Mouse (Mus musculus) cerebellum, postnatal 4 days (tissue): ENCODE data around the gene Eif4g3.

Source experiments
- DNase-seq, 2 experiments: peaks; one replicate each; pipeline ENCODE4 v3.0.0; 2022; ENCODE audit warnings: low spot score in 2 of 2, mixed read lengths in 1 of 2

Gene Eif4g3

DNA sequence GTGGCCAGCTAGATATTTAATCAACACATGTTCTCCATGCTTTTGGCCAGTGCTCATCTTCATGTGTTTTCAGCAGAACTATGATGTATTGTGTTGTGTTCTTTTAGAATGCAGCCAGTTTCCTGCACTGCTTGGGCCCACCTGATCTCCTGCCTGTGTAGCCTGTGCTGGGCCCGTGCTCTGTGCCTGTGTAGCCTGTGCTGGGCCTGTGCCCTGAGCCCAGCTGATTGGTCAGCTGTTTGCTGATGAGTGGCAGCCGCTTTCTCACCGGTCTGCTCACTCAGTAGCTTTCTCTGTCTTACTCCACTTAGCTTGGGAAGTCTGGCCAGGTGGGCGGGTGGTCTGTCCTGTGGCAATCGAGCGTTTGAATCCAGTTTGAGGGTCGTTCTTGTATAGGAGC lies 107.6 kb downstream of the Eif4g3 start:
- no peak for DNase-seq

DNA sequence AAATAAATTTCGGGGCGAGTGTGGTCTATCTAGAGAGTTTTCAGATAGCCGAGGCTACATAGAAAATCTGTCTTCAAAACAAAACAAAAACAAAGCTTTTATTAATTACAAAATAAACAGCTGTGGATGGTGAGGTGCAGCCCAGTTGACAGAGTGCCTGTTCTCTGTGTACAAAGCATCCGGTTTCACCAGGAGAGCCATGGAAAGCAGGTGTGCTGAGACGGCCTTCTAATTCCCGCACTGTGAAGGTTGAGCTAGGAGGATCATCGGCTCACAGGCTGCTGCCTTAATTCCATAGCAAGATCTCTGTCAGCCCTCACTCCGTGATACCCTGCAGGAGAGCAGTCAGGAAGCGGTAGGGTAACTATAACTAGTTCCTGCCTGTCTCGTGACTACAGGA lies 109.0 kb downstream of the Eif4g3 start:
- no peak for DNase-seq

DNA sequence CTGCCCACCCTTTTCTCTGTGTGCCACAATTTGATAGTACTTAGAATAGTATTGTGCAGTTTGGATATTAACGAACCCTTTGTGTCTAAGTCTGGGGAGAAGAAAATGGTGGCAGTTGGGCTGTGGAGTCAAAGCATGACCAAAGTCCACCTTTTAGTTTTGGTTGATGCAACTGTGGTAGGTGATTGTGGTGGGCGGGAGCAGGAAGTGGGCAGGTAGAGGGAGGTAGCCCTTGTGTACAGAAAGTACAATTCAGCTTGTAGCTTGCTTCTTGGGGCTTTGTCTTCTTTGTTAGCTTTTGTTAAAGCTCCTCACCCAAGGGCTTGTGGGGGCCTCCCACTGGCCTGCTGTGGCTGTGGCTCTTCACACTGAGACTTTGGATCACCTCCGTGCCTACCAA lies 109.6 kb downstream of the Eif4g3 start:
- no peak for DNase-seq

DNA sequence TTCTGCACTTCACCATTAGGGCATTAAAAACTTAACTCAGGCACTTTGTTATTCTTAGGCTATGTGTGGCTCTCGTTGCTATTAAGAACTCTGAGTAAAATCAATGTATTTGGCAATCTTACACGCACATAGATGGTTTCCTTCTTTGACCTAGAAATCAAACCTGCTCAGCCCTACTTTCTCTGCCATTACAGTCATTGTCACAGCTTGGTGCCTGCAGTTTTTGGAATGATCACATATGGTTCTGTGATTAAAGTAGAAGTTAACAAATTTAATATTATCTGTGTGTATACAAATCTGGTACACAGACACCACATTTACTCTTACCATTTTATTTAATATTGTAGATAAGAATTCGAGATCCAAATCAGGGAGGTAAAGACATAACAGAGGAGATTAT lies 112.1 kb downstream of the Eif4g3 start:
- DNase-seq = no peak

DNA sequence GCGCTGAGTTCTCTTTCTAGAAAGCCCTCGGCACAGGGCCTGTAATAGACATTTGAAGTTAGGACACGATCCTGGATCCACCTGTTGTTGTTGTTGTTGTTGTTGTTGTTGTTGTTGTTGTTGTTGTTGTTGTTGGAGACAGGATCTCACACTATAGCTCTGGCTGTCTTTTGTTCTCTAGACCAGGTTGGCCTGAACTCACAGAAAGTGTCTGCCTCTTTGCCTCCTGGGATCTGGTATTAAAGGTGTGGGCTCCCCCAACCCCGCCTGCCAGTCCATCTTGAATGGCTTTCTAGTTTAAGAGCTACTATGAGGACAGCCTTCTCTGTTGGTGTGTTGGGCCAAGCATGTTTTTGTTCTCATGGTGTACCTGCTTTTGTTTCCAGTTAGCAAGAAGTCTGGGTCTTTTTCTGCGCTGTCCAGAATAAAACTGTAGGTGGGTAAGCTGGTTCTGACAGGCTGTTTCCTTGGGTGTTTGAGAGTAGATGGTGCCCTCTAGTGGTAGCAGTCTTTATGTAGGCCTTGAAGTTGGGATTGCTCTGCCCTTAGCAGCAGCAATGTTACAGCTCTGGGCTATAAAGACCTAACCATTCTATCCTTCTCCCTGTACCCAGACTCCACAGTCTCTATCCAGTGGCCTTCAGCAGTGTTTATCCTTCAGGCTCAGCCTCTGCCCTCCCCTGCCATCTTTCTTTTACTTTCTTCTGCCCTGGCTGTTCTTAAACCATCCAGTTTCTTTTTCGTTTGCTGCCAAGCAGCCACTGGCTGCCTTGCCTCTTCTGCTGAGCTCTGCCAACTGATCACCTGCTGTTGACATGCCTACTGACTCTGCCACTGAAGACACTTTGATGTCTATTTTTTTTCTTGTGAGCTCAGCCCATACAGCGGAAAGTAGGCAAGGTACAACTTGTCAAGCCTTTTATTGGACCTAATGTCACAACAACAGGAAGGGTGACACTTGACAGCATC lies 114.9 kb downstream of the Eif4g3 start:
- peak in 1 of 2 experiments; percentile 55 for DNase-seq

DNA sequence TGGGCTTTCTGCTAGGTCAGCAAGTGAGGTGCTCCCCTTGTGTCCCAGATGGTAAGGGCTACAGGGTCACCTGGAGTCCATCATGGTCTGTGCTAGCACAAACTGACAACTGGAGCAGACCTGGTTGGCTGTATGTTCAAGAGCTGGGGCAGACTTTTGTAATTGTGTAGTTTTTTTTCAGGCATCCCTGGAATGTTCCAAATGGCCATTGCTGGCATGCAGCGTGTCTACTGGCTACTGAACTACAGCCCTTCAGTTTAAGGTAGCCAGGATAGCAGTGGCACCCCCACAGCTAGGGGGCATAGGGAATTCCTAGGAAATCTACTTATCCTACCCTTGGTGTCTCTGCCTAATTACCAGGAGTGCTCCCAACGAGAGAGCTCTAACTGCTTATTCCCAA lies 115.7 kb downstream of the Eif4g3 start:
- no peak for DNase-seq

DNA sequence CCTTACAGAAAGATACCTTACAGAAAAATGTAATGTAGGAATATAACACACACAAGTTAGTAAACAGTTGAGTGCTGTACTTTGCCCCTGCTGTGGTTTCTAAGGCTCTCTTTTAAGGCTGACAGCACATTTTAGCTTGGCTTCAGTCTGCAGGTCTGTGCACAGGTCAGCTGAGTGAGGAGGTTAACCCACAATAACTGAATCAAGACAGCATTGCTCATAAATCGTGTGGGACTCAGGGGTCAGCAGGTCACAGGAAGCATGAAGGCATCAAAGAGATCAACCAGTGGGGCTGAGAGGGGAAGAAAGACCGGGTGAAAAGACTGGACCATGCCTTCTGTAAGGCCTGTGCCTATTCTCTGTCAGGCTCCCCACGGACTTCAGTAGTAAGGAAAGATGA lies 116.5 kb downstream of the Eif4g3 start:
- DNase-seq = no peak

DNA sequence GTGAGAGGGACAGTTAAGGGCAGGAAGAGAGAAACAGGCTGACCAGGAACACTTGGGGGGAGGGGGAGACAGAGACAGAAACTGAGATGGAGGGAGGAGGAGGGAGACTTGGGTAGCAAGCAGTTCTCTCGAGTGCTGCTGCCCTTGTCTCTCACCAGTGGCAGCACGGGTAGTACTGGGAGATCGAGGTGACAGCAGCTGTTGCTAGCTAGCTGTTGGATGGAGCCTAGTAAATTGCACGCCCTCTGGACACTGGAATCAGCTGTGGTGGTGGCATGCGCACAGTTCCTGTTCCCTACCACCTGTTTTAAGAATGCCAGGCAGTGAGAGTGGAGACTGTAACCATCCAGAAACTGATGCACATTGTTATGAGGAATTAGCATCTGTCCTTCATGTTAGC lies 119.0 kb downstream of the Eif4g3 start:
- no peak for DNase-seq

DNA sequence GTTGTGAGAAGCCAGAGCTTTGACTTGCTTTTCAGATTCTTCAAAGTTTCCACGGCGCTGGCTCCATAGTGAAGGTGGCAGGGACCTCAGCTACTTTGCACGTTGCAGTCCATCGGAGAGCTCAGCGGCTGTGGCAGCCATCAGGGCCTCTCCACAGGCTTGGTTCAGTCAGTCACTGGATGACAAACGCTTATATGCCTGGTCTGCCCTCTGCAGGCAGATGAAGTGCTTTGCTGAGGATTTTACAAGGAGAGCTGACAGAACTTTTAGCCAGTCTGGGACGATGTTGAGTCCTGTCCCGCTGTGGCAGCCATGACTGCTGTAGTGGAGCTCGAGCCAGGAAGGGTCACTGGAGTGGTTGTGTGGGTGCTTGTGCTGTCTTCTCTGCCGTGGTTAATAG lies 126.9 kb downstream of the Eif4g3 start:
- peak in 1 of 2 experiments; percentile 28 for DNase-seq

DNA sequence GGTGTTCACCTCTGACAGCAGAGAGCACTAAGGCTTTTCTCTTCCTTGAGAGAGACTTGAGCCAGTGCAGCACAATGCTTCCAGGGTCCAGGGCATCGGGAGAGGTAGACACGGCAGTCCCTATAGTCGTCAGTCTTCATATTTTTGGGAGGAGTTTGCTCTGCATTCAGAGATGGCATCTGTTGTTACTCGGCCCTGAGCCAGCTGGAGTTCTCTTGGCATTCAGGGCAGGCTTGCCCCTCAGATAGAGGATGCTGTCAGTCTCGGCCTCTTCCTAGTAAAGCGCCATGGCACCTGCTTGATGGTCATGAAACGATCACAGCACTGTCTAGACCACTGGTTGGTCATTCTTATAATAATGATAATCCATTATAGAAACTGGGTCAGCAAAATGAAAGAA lies 131.2 kb downstream of the Eif4g3 start:
- DNase-seq = peak in 1 of 2 experiments; percentile 53

DNA sequence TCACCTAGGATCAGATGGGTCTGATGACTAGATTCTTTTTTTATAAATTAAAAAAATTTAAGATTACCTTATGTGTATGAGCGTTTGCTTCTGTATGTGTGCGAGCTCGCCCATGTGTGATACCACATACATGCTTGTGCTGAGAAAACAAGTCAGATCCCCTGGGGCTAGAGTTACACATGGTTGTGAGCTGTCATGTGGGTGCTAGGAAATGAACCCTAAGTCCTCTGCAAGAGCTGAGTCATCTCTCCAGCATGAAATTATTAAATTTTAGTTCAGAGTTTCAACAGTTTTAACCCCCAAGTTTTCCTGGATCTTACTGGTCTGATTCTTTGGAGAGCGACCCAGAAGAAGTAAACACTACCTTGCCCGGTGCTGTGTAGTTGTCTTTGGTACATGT lies 134.5 kb downstream of the Eif4g3 start:
- DNase-seq = no peak

DNA sequence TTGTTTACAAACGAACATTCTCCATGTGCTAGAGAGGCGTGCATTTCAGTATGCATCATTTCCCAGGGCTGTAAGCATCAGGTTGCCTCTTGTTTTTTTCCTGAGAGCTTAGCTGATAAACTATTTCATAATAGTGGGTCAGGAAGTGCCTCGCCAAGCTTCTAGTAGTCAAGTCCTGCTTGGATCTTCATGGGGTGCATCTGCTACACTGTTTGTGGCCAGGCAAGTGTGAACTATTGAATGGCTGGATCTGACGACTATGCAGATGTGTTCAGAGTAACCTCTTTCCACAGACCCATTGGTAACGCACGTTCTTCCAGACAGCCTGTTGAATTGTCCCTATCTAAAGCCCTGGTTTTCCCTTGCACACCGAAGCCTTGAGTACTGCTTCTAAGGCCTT lies 135.0 kb downstream of the Eif4g3 start:
- DNase-seq = no peak

DNA sequence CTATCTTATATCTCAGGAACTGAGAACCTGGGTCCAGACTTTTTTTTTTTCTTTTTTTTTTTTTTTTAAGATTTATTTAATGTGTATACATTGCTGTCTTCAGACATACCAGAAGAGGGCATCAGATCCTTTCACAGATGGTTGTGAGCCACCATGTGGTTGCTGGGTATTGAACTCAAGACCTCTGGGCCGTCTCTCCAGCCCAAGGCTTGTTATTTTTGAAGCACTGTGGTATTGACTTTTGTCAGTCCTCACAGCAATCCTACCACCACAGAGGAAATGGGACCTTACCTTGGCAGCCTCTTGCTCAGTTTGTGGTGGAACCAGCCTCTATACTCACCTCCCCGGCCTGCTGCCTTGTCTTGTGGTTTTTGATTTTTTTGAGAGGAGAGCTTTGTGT lies 137.3 kb downstream of the Eif4g3 start:
- DNase-seq = no peak

DNA sequence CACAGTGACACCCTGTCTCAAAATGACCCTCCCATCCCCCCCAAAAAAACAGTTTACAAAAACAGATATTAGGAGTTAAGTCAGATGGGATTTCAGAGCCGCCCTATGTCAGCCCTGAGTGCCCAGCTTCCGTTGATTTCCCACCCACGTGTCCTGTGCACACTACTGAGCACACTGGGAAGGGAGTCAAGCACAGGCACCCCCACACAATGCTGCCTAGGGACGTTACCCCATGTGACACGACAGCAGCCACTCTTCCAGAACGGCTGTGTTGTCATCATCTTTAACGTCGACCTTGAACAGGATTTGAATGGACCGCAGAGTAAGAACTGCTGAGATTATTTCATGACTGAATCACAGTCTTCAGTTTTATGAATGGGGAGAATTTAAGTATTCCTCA lies 138.4 kb downstream of the Eif4g3 start:
- DNase-seq = no peak

DNA sequence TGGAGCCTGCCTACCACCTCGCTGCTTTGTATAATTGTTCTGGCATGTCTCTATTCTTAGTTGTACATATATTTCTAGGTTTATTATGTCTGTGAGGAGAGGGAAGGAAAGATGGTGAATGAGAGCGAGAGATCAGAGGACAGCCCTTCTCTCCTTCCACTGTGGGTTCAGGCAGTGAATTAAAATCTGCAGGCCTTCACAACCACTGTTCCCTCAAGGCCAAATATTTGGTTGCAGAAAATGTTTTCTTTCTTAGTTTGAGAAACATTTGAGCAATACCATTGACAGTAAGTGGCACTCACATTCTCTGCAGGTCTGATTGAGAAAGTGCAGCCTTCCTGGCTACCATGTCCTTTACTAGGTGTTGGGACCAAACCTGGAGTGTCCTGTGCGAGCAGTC lies 138.9 kb downstream of the Eif4g3 start:
- no peak for DNase-seq

DNA sequence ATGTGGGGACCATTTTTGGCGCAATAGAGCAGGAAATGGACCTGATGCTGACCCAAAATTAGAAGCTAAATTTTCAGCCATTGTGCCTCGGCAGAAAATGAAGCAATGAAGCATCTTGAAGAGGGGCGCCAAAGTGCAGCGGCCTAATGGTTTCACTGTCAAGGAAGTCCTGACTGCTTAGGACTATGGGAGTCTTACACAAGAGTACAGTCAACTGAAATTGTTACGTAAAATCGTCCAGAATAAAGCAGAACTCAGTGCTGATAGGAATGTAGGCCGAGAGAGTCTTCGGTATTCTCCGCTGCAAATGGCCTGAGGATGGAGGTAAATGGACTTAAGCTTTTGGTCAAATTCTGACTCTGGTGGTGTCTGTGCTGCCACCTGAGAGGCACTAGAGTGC lies 140.5 kb downstream of the Eif4g3 start:
- no peak for DNase-seq

DNA sequence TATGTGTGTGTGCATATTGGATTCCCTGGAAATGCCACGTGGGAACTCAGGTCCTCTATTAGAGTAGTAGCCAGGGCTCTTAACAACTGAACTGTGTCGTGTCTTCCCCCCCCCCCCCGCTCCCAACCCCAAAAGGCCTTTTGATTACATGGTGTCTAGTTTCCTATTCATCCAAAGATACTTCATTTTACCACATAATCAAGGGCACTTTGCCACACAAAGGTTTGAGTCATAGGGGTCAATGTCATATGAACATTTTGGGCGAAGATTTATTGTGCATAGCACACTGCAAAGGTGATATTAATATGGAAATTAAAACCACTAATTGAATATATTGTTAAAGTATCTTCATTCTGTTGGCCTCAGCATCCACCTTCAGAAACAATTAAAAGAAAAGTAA lies 144.5 kb downstream of the Eif4g3 start:
- DNase-seq = no peak

DNA sequence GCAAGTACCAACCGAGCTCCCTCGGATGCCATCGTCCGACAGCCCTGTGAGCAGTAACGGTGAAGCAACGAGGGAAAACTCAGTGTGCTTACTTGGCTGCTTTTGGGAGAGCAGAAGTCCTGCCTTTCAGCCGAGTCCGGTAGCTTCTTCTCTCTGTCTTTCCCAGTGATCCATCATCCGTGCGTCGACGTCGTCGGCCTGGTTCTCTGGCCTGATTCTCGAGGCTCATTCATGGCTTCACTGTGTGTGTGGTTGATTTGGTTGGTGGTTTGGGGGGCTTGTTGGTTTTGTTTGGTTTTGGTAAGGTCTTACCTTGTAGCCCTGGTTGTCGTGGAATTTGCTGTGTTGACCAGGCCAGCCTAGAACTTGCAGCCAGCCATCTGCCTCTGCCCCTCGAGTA lies 145.0 kb downstream of the Eif4g3 start:
- DNase-seq = no peak

DNA sequence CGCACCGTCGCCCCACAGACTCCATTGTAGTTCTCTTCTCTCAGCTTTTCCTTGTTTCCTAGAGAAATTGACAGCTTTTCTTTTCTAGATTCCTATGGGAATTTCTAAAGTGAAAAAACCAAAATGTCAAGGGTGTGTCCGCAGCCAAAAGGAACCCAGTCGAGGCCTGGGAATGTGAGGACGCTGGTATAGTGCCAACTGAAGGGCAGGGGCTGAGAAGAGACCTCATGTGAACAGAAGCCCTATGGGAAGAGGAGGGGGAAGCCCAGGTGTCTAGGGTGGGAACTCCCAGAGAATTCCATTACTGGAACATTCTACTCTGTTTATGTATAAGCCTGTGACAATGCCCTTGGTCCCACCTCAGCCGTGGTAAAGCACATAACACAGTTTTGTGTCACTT lies 145.4 kb downstream of the Eif4g3 start:
- no peak for DNase-seq

DNA sequence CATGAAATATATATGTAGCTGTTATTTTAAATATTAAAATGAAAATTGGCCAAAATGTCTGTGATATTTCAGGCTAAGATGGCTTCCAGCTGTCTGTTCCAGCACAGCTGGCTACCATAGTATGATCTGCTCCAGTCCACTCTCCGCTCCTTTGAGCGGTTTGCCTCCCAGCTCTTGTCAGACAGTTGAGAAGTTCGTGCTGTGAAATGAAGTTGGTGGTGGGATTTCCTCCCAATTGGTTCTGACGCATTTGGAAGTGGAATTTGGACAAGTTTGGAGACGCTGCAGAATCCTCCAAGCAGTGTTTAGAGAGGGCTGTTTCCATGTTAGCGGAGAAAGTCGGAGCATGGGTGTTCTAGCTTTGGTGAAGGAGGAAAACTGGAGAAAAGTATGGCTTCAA lies 148.5 kb downstream of the Eif4g3 start:
- no peak for DNase-seq

DNA sequence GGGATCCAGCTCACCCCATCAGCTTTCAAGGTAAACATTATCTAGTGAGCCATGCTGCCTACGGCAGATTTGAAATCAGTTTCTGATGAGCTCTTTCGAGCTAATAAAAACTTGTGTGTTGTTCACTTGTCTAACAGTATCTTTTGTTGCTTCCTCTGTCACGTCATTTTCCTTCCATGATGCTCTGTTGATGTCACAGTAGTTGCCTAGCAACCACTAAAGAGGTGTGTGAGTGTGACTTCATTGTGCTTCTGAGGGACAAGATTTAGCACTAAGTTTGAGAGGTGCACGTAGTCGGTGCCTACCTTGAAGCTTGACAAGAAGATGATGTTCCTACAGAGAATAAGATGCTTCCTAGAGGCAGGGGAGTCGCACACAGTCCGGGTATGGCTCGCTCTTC lies 154.4 kb downstream of the Eif4g3 start:
- DNase-seq = no peak

DNA sequence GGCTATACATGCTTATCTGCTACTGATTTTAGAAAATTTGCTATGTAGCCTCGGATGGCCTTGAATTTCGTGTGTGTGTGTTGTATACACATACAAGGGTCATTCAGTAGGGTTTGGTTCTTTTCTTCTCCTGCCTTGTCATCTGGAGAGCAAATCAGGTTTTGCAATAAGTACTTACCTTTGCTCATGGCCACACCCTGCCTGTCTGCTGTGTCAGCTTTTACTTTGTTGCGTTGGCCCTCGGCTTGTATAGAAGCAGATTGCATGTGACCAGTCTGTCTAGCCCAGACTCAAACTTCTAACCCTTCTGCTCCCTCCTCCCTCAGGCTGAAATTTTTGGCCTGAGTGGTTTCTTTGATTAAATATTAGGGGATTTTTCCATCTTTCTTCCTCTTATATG lies 157.2 kb downstream of the Eif4g3 start:
- no peak for DNase-seq

DNA sequence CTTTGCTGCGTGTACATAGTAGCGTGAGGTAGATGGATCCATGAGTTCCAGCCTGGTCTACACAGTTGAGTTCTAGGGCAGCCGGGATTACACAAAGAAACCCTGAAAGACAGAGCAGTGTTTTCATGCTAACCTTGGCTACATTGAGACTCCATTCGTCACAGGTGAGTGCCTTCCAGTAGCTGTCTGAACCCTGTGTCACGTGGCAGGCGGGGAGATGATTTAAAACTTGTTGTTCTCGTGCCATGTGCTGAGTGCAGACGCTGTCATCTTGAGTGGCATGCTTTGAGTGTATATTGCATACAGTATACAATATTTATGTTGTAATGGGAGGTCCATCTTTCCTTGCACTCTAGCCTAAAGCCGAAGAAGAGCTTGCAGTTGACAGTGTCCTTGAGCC lies 158.4 kb downstream of the Eif4g3 start:
- no peak for DNase-seq

DNA sequence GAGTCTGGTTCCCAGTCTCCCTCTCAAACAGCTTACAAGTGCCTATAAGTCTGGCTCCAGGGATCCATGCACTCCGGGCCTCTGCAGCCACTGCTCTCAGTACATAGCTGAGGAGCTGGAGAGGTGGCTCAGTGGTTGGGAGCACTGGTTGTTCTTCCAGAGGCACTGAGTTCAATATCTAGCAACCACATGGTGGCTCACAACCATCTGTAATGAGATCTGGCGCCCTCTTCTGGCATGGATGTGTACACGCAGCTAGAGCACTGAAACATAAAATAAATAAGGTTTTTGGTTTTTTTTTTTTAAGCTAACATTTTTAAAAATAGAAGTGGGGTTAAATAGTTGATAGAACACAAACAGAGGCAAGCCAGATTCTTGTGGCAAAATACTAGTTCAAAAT lies 161.2 kb downstream of the Eif4g3 start:
- peak in 1 of 2 experiments; percentile 18 for DNase-seq
